Mouse (Mus musculus): ENCODE results near the gene Lsp1.

DNA sequence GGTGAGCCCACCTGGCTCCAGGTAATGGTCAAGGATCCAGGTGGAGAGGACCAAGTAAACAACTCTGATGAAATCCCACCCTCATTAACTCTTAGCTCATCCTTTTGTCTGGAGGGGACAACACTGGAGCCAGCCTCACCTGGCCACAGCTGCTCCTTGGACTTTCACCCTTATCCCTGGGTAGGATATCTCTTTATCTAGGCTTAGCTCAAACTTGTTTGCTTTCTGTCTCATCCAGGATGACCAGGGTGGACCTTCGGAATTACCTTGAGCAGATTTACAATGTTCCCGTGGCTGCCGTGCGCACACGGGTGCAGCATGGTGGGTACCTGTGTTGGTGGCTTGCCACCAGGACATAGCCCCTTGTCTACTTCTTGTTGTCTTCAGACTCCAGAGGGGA lies 75.2 kb downstream of the Lsp1 start:
- TF ChIP-seq CTCF (IDR thresholded peaks at IDR 0.05; ENCODE audit: extremely low read depth, insufficient read length, insufficient replicate concordance, low read depth, low read length), result no peak
- no peak for TF ChIP-seq POLR2A (IDR thresholded peaks at IDR 0.05; ENCODE audit: low read depth, low read length)

Measured in small intestine, adult 2 months (tissue).